Mouse (Mus musculus) embryo, embryonic 9.5 days (tissue): ENCODE measurements around the gene Pofut1.

Experiments
- DNase-seq: peaks from one replicate; pipeline ENCODE4 v3.0.0-alpha.2; 2017; ENCODE audit errors: extremely low spot score

Pofut1 gene

DNA sequence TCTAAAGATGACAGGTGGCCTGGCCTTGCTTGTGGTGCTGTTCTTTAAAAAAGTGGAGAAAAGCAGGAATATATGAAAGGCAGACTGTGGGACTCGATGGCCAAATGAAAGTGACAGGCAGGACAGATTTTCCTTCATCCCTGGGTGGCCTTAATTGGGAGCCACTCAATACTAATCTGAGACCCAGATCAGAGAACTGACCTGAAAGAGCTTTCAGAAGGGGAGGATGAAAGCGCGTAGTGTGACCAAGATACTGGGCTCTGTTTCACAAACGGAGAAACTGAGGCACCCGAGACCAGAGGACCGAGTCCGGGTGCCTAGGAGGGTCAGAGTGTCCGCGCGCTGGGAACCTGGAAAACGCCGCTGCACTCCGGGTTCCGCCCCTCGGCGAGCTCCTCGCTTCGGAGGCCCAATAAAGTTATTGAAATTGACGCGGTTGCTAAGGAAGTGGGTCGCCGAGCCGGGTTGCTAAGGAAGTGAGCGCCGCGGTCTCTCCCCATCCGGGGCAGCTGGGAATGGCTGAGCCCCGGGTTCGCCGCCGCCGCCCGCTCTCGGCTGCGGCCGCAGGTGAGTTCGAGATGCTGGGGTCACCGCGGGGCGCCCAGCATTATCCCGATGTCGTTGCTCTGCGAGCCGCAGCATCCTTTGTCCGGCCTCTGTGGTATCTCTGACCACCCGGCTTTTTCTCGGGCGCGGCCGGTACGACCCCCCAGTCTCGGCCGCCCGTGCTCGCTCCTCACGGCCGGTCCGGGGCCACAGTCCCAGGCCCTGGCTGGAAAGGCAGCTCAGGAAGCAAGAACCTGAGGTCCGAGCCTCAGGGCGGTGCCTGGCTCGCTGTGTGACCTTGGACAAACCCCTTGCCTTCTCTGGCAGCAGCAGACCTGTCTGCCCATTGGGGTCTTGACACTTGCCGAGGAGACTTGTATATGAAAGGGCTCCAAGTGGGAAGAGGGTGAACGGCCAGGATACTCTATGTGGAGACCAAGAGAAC lies 49.9 kb downstream of the Pofut1 start, which contains the start of gene Kif3b:
Gene Kif3b, plus strand, starts transcription at position 476 of the 991 bp plus-strand sequence.
- peak; percentile 89 for DNase-seq

DNA sequence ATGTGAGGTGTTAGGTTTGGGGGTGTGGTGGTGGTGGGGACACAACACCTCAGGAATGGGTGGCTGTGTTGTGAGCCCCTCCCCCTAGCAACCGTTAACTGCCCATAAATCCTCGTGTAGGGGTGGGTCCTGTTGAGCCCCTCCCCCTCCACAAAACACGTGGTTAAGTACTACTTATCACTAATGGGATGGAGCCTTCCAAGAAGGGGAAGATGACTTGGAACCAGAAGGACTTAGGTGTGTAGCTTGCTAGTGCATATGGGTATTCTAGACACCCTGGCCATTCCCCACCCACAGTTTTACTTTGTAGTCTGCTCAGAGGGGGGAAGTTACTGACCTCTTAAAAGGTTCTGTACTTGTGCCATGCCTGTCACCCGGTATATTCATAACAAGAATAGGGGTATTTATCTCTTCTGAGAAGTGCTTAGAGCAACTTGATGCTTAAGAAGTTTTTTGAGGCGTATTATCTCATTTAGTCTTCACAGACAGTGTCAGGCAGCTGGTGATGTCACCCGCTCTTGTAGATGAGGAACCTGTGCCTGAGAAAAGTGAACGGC lies 51.0 kb downstream of the Pofut1 start:
- peak; percentile 7 for DNase-seq

DNA sequence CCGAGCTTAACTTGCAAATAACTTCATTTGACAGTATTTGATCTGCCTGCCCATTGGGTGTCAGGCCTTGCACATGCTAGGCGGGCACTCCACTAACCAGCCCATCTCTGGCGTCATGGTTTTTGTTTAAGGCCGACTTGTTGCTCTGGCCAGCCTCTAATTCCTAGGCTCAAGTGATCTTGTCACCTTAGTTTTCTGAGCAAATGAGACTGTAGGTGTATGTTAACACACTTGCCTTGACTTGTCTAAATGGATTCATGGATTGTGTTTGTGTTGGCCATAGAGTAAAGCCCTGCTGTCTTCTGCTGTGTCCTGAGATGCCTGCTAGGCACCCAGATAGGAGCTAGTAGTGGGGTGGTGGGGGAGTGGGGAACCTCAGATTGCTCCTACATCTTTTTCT lies 53.9 kb downstream of the Pofut1 start:
- DNase-seq, result no peak

DNA sequence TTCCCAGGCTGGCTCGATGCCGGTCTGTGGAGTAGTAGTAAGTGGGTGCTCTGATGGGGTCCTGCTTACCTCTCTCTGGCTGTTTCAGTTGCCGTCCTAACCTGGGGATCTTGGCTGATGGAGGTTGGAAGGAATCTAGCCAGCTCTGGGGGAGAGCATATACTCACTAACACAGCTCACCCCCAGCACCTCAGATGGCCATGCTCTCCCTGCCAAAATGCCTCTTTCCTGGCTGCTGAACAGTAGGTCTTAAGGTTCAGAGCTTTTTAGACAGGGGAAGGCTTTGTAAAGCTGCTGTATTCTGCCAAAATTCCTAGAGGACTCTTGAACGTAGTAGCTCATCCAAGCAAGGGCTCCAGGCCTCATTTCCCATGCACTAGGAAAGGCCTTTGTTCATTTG lies 56.4 kb downstream of the Pofut1 start:
- no peak for DNase-seq

DNA sequence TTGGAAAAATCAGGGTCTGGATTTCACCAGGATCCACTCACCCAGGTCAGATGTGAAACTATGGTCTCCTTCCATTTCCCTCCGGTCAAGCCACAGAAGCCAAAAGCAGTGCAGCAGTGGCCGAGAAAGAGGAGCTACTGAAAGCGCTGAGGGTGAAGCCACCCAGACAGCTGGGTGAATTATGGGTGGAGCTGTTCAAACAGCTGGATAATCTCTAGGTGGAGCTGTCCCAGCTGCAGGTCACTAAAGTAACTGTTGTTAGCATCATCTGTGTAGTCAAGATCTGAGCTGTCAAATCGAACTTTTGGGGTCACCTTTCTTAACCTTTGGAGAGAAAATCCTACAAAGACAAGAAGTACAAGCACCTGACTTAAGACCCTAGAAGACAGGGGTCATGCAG lies 57.1 kb downstream of the Pofut1 start:
- DNase-seq, result no peak

DNA sequence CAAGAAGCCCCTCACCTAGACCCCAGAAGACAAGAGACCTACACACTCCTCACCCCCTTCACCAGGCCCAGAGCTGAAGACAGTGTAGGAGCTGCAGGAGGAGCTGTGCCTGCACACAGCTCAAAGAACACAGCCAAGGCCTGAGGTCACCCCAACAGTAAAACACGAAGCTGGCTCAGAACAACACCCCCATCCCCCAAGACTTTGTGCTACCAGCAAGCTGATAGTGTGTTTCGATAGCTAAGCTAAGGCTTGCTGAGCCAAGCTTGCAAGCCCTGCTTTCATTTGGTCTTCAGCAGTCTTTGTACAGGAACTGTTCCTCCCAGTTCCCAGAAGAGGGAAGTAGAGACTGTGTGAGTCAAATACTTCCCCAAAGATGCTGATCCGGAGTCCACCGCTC lies 57.5 kb downstream of the Pofut1 start:
- DNase-seq, result no peak

DNA sequence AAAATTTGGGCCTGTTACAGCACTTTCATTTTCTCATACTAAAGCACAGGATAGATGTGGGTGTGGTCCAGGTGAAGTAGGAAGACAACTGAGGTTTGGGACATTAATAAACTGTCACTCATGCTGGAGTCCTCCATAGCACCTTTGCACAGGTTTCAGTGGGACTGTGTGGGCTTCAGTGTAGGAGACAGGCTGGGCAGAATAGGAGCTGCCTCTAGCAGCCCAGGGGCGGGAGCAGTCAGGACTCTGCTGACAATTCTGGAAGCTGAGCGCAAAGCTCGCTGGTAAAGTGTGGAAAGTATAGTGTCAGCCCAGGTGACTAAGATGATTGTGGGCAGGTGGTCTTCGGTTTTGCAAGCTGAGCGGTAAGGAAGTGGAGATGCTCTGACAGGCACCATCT lies 59.8 kb downstream of the Pofut1 start:
- no peak for DNase-seq

DNA sequence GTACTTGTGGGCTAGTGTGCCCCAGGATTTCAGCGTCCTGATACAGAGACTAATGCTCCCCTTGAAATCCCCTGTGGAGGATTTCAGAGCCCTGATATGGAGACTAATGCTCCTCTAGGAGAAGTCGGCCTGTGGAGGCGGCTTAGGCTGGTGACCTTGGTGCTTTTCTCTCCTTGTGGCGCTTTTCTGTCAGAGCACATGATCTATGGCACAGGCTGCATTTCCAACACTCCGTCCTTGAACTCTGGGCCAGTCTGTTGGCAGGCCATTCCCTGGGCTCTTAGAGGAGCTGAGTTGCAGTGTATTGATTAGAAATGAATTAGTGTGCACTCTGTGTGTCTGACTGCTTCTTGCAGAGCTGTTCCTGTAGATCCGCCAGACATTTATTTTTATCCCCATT lies 63.9 kb downstream of the Pofut1 start:
- DNase-seq, result no peak

DNA sequence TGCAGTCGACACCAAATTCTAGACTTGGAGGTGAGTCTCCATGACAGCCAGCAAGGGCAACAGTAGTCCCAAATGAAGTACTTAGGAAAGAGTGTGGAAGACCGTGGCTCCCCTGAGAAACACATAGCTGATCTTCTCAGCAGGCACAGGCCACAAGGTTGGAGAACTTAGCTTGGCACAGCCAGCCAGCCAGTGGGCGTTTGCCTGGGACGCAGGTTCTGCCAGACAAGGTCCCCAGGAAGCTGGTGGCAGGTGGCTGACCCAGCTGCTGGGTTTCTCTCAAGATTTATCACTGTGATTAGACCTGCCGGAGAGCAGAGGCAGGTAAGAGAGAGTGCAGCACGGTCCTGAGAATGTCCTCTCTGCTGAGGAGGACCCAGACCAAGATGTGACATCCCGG lies 67.3 kb downstream of the Pofut1 start:
- DNase-seq, result no peak

DNA sequence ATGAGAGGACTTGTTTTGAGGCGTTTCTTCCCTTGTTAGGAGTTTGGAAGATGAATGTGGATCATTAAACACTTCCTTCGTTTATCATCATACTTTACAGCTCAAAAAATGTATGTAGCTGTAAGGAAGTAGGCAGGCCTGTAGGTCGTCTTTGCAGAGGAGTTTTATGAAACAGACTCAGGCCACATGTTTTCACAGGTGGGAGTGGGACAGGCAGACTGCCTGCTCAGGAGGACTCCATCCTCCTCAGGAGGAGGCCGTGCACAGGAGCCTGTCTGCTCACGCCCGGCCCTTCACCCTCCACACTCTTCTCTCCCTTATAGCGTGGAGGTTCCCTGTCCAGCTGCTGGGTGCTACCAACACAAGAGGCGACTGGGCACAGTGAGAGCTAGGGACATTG lies 67.8 kb downstream of the Pofut1 start:
- DNase-seq, result no peak

DNA sequence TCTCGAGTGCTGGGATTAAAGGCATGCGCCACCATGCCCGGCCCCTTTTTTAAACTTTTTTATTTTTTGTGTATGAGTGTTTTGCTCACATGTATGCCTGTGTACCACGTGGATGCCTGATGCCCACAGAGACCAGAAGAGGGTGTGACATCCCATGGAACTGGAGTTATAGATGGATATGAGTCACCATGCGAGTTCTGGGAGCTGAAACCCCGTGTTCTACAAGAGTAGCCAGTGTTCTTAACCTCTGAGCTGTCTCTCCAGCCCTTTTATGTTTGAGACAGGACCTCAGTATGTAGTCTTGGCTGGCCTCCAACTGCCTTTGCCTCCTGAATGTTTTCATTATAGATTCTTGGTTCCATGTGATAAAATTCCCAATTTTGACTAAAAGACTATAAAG lies 68.9 kb downstream of the Pofut1 start:
- no peak for DNase-seq

DNA sequence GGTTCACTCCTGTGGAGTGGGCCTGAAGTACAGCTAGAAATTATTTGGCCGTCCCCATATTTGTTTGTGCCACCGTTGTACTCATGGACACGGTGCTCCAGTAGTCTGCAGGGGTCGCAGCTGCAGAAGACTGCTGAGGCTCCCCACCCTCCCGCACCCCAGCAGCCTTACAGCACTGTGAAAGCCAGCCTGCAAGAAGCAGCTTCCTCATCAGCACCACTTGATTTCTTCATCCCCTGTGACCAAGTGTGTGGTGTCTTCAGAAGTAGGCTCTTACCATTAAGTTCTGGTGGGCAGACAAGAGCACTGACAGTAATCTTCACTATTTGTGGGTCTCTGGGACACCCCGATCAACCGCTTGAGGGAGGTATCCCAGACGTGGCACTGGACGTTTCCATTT lies 71.6 kb downstream of the Pofut1 start:
- no peak for DNase-seq

DNA sequence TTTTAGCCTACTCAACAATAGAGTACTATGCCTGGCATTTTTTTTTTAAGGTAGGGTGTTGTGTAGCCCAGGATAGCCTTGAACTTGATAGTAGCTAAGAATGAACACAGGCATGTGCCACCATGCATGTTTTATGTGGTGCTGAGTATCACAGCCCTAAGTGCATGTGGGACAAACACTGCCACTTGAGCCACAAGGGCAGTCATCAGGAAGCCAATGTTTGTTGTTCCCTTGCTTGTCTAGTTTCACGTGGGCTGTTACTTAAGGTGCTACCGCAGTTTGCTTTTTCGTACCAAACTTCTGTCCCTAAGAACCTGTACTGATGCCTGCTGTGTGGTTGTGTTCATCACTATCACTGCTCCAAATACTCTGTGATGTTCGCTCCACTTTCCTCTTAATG lies 77.1 kb downstream of the Pofut1 start:
- DNase-seq, result no peak

DNA sequence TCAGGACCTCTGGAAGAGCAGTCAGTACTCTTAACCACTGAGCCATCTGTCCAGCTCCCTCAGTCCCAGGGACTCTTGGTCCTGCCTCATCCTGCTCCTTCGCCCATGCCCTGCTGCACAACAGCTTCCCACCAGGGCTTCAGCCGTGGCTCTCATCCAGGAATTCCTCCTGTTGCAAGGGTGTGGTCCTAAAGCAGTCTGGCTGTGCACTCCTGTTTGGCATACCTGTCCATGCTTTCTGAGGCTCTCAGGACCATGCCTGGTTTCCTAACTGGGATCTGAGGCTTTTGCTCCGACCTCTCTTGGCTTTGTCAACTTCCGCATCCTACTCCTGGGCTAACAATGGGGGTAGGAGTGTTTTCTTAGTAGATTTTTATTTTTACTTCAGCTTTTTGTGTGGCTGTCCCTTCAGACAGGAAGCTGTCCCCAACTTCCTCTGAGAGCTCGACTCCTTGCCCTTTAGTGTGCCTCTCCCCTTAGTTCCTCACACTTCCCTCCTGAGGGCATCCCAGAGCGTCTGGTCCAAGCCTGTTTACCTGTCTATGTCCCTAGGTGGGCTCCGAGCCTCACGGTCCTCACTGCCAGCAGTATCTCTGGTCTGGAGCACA lies 77.8 kb downstream of the Pofut1 start:
- DNase-seq, result no peak
